Mouse (Mus musculus) heart, adult 9 months (tissue): Measurements from ENCODE around the gene Fryl.

Experiments used
- DNase-seq, 2 experiments: peaks; one replicate each; pipeline ENCODE4 v3.0.0; 2022; ENCODE audit warnings: low spot score in 2 of 2

The Fryl gene

DNA sequence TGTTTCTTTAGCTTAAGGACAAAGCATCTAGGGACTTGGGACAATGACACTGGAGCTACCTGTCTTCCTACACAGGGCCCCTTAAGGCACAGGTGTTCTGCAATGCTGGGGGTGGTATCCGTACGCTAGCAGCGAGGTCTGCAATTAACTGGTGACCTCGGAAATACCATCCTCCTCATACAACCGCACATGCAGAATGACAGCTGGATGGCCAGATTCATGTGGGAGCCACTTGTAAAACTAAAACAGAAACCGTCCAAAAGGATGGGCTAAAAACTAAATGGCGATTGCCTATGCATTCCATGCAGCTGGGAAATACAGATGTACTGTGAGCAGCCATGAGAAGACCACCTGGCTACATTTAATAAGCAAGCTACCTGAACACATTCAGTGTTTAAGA is 34.6 kb downstream of the Fryl start:
- no peak for DNase-seq

DNA sequence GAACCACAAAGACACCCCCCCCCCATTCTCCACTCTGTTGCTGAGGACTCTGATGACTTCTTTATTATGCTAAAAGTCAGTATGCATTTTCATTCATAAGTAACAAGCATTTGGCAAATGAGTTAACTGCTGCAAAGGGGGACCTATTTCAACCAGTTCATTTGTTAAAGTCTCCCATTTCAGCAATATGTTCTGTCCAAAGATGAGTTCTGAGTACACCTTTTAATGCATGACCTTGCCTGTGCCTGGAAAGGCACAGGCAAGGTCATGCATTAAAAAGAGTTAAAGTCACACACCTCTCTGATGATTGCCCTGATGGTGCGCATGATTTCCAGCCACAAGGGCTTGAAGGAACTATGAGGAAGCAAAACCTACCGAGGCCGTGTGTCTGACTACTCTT is 36.7 kb downstream of the Fryl start:
- DNase-seq: no peak

DNA sequence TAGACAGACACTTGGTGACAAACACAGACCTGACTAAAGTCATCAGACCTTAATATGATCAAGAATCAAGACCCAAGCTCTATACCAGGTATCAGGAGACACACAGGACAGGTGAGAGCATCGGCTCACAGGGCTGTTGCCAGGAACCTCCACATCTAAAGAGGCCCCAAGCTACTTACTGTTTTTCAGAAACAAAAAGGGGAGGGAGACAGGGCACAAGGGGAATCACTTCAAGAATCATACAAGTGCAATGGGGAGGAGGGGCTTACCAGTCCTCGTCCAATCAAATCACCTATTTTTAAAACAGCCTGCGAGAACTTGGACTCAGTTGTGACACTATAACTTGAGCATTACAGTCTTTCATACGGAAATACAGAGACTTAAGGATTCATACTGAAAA is 38.4 kb downstream of the Fryl start:
- no peak for DNase-seq

DNA sequence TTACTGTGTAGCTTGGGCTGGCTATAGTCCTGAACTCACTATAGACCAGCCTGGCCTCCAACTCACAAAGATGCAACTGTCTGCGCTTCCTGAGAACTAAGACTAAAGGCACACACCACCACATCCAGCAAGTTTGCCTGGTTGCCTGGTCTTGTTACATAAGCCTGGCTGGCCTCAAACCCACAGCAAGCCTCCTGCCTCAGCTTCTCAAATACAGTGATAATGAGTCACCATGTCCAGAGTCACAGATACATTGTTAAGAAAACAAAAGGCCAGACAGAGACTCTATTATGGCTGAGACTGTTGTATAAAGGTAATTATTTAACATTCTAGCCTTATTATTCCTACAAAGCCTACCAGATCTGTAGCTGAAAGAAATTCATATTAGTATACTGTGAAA is 39.3 kb downstream of the Fryl start:
- DNase-seq: no peak

DNA sequence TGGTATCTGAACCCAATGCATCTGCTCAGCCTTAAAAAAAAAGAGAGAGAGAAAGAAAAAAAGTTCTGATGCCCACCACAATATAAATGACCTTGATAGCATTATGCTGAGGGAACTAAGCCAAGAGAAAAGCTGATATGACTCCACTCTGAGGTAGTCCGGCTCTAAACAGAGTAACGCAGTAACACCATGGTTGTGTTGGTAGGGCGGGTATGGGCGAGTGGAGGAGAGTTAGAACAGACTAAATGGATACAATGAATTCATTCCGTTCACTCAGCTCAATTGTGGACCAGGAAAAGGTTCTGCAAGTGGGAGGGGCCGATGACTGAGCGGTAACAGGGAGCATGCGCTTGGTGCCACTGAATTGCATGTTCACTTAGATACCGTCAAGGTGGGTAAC is 40.4 kb downstream of the Fryl start:
- DNase-seq: no peak

DNA sequence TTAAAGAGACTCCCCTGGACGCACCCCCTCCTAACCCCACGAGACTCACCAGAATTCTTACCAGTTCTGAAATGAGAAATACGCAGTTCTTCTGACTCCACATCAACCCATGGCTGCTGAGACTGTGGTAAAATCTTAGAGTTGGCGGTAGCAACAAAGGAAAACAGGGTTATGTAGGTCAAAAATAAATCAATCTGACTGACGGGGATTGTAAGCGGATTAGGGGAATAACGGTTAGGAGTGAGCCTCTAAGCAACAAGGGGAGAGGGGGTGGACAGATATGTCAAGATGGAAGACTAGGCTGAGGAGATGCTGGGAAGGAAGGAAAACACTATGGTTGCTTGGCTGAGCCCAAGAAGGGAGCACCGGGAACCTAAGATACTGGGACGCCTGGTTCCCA is 44.0 kb downstream of the Fryl start:
- no peak for DNase-seq

DNA sequence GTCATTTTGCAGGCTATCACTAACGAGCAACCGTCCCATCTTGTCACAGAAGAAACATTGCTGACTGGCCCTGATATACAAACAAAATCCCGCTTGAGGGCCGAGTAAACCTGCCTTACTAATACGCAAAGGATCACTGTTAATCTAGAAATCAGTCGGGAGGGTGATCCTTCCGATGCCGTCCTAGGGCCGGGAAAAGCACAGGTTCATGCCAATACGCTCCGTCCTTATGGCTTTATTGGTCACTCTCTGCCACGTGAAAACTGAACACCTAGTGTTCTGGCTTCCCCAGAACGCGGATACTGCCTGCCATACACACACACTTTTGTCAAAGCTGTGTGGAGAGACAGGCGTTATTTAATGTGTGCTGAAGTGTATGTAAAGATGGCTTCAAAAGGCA is 44.5 kb downstream of the Fryl start:
- DNase-seq: no peak

DNA sequence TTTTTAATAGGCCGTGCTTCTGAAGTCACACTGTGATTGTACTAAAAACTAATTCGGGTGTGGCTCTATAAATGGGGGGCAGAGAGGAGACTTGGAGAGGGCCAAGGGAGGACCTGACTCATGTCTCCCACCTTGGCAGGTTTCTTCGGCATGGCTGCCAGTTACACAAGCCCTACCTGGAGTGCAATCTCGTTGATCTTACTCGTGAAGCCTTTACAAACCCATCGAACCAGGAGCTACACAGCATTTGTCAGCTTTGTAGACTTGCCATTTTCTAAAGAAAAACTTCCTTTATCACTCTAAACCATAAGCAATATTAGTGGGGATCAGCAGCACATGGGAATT is 45.5 kb downstream of the Fryl start:
- no peak for DNase-seq

DNA sequence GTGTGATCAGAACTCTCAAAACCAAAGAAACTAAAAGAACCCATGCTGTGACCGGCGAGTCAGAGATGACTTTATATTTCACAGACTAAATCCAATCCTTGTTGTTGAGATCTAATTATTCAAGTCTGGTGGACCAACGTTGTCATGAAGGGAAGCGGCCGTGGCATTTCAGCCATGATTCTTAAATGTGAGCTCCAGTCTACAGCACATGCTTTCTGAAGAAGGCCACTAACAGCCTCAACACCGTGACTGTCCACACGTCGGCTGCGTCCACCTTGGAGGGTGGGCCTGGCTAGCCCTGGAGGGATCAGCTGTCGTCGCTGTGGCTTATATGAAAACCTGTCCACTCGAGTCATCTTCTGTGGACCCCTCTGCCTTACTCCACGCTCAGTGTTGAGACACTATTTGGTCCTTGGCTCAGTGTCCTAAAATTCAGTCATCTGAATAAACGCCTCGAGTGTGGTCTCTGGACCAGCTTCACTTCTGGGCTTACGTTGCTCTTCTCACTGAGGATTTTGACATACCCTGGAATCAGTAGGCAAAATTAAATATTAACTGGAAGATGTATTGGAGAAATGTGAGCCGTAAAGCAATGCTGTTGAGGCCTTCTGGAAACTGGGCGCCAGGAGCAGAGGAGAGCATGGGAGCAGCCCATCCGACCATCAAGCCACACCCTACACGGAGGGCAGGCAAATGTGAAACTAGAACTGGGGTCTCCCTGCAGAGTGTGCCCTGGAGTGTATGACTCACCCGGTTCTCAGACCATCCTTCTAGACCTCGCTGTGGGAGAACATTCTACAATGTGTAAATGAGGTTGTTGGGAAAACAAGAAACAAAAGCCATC is 46.1 kb downstream of the Fryl start:
- DNase-seq: no peak

DNA sequence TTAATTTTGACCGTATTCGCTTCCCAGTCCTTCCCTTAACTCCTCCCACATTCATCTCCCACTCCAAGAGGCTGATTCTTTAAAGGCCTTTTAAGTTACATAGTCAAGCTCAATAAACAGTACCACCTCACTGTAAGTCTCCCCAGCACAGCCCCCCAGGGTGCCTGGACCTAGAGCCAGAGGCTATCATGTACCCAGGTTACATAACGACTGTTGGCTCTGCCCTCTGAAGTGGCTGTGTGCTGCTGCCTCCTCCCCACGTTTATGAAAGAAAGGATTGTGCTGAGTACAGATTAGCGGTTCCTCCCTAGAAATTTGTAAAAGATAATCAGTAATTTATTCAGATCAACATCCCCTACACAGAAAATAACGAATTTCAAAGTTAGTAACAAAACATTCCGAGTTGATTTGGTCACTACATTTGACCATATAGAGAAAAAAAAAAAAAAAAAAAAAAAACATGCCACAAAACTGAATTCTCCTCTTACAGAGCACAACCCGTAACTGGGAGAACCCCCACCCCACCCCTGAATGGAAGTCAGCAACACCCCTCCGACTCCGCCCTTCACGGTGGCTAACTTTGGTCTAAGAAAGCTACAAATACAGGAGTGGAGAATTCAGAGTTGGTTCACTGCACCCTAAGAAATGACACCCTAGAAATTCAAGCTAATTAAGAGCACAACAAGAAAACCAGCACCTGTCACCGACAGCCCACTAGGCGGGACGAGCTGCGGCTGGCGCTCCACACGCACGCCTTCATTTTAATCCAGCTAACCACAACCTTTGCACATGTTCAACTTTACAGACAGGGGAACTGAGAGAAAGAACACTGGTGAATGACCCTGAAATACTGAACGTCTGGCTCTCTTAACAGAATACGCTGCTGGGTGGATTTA is 47.0 kb downstream of the Fryl start:
- DNase-seq: peak in 1 of 2 experiments; percentile 22

DNA sequence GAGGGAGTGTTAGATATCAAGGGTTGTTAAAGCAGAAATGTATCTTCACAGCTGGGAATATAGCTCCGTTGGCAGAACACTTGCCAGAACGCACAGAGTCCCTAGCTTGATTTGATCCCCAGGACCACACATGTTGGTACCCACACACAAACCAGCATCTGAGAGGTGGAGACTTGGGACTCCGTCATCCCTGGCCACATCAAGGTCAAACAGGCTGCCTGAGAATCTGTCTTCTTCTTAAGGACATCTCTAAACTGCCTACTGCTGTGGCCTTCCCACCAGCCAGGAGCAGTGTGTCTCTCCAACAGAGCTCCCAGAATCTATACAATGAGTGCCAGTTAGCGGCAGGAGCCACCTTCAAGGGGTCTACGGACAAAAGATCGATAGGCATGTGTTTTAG is 47.8 kb downstream of the Fryl start:
- DNase-seq: no peak

DNA sequence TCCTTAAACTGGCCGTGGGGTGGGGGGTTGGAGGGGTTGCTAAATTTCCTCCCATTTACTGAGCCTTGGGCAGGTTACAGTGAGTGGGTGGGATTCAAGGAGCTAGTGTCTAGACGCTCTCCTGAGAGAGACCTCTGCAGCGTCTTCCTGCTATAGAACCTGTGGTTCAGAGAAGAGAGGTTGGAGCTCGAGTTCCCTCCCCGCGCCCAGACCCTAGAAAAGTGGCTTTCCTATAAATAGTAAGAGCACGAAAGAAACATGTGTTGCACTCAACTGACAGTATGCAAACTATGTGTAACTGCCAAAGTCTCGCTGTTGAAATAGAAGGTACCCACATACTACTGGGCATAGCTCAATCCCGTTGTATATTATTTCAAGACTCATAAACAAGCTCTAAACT is 49.7 kb downstream of the Fryl start:
- no peak for DNase-seq

DNA sequence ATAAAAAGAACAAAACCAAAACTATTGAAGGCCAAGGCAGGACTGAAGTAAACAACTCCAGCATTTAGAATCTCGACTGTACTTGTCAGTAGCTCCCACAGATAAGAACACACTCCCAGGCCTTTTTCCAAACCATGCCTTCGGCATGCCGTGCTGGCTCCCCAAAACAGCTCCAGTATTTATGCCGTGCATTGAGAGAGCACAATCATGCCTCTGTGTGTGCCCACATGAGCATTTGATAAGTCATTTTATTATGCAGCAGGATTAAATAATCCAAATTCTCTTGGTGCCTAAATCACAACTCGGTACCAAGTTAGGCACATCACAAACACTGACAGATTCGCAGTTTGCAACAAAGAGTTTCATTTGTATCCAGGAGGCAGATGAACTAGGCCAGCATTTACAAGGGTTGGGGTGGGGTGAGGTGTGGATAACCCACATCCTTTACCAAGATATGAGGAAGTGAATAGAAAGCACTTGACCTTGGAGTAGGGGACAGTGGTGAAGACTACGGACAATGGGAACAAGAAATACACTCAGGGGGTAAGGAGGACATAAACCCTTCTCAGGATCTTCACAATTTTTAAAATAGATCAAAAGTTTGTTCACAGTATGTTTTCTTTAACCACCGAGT is 50.3 kb downstream of the Fryl start:
- no peak for DNase-seq

DNA sequence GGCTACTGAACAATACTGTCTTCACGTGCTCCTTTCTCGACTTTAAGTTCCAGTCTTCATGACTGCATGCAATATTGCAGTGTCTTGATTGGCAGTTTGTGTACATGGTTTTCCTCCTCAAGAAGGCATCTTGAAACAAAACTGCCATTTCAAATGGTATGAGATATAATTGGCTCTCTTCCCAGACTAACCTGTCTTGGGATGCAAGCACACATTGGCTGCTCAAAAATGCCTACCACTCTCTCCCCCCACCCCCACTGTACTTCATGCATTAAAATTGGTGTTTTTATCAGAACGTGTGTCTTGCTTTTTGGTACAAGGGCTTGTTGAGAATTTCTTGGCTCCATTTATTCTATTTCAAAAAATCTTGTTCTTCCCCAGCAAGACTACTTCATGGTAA is 51.4 kb downstream of the Fryl start:
- DNase-seq: no peak

DNA sequence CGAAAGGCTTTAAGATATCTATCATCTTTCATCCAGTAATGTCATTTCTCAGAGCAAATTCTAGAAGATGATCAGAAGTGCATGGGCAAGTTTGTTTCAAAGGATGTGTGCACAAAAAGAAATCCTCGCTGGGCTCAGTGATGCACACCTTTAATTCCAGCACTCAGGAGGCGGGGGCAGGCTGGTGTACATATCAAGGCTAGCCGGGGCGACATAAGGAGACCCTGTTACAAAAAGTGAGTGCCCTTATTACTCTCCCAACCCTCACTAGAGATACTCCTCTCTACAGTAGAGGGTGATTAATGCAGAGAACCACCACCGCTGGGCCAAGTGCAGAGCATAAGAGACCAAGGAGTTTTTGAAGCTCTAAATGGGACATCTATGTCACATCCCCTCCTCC is 53.9 kb downstream of the Fryl start:
- DNase-seq: no peak

DNA sequence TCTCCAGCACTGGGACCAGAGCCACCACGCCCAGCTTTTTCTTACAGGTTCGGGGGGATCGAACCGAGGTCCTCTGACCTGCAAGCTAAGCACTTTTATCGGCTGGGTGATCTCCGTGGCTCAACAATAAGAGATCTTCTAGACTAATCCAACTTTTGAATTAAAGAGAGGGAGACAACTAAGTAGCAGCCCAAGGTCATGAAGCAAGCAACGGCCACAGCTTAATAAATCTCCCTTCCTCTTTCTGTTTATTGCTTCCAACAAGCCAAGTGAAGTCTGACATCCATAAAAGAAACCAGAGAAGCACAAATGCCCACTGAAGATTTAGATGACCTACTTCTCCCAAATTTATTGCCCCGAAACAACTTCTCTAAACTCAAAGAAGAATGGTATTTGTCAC is 54.3 kb downstream of the Fryl start:
- DNase-seq: no peak

DNA sequence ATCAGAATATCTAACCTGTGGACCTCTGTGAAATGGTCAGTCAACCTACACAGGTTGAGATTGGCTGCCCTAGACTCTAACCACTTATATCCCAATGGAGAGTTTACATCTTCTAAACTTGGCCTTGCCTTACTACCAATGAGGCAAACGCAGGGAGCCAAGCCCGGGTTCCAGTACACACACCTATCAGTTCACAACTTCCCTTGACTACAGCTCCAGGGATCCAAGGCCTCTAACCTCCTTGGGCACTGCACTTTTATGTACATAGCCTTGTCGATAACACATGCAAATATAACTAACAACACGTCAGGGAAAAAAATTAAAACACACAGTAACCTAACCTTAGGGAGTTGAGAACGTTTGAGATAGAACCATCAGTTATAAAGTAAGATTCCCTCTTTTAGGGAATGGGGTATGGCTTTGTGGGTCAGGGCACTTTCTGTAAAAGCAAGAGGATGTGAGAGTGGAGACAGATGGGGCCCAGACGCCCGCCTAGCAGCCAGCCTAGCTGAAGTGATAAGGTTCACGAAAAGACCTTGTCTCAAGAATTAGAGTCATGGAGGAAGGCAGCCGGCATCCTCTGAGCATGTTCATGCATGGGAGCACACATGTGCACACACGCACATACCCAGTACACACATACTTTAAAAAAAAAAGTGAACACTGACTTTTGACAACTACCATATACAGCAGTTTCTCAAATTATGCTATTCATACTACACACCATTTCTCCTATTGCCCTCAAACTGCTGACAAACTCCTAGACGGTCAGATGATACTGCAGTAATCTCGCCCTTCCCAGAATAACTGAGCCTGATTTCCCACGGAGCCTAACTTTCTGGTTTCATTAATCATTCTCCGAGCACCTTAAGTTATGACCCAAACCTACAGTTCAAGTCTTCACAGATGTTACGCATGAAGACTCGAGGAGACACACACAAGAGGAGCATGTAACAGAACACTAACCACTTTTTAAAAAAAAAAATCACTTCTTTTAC is 55.7 kb downstream of the Fryl start:
- DNase-seq: no peak

DNA sequence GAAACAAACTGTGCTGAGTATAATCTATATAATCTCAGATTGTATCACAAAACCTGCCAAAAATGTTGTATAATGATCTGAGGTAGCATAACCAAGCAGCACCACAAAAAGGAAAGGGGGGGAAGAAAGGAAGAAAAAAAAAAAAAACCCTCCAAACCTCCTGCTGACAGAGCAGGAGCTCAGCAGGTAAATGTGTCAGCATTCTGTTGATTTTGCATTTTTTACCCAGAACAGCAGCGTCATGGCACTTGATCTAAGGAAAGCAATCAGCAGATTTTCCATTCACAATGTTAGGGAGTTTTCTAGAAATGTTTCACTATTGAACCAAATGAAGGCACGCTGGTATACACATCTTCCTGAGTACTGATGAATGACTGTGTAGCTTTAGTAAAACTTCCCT is 56.8 kb downstream of the Fryl start:
- DNase-seq: no peak

DNA sequence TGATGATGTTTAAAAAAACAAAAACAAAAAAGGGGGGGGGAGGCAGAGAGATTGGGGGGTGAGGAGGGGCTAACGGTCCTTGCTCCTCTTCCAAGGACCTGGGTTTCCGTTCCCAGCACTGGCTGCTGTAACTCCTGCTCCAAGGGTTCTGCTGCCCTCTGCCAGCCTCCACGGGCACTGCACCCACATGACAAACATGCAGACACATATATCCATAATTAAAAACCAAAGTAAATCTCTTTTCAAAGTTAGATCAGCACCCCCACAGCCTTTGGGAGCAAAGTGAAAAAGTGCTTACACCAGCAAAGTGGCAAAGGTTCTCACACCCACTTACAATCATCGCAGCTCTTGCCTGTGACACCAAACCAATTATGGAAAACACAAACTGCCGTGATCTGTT is 57.7 kb downstream of the Fryl start:
- no peak for DNase-seq

DNA sequence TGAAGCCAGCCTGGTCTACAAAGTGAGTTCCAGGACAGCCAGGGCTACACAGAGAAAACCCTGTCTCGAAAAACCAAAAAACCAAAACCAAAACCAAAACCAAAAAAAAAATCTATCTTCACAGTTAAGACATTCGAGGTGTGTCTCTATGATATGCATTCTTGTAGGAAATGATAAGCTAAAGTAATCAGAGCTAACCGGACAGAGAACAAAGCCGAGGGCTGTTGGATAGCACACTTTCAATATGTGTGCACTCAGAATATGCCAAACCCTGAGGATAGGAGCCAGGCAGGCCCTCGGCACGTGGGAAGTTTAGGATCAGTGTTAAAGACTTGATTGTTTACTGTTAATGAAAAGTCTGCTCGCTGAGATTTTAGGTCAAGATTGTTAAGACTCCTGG is 58.6 kb downstream of the Fryl start:
- DNase-seq: no peak

DNA sequence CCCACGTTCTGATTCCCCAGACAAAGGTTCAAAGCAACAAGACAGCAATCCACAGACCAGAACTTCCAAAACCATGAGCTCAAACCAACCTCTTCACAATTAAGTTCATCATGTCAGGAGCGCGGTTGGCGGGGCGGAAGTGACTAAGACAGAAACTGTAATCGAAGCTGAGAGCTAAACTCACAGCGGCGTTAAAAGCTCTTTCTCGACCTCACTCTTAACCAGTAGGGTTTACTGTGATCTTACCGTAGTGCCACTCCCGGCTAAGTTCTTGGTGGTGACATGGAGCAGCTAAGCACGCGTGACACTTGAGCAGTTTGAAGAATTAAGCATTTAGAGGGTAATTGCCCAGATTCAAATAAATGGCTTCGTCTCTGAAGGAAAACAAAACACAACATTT is 61.7 kb downstream of the Fryl start:
- DNase-seq: no peak
